Mouse (Mus musculus) kidney, postnatal 36 days (tissue): ENCODE data around the gene Pitpna.
"Not testable (repeated sequence)": the region's sequence is repeated elsewhere in the genome, so short reads cannot be mapped to it uniquely, and the experiment has no call there.

ENCODE experiments used
- DNase-seq, 2 experiments: peaks; one replicate each; pipeline ENCODE4 v3.0.0; 2021 to 2022; ENCODE audit warnings: mixed read lengths in 2 of 2

Gene Pitpna

GRCm38 (mm10) chr11:75587493-75588284, at the start of gene Pitpna:
Gene Pitpna (plus strand): TSS chr11:75588097.
- peak; percentile 97 to 99 for DNase-seq

- DNase-seq: no peak
Measured at GRCm38 (mm10) chr11:75538184-75538969, 49.5 kb upstream of the Pitpna start.

- DNase-seq: no peak
Measured at GRCm38 (mm10) chr11:75538970-75539299, 49.0 kb upstream of the Pitpna start.

- DNase-seq: no peak
Measured at GRCm38 (mm10) chr11:75540209-75540608, 47.7 kb upstream of the Pitpna start.

- peak in 1 of 2 experiments; percentile 44 for DNase-seq
Measured at GRCm38 (mm10) chr11:75540710-75541581, 47.0 kb upstream of the Pitpna start.

GRCm38 (mm10) chr11:75544713-75545112, 43.2 kb upstream of the Pitpna start:
- DNase-seq: no peak

- no peak for DNase-seq
Measured at GRCm38 (mm10) chr11:75546057-75546456, 41.8 kb upstream of the Pitpna start.

GRCm38 (mm10) chr11:75549658-75550111, 38.2 kb upstream of the Pitpna start:
- peak; percentile 64 to 77 for DNase-seq

- peak in 1 of 2 experiments; percentile 26 for DNase-seq
Measured at GRCm38 (mm10) chr11:75550200-75550946, 37.5 kb upstream of the Pitpna start.

- DNase-seq: peak; percentile 62 to 71
Measured at GRCm38 (mm10) chr11:75551321-75551720, 36.6 kb upstream of the Pitpna start.

- DNase-seq: peak in 1 of 2 experiments; percentile 21
Measured at GRCm38 (mm10) chr11:75551961-75552441, 35.9 kb upstream of the Pitpna start.

- peak in 1 of 2 experiments; percentile 26 for DNase-seq
Measured at GRCm38 (mm10) chr11:75552906-75553482, 34.9 kb upstream of the Pitpna start.

- not testable (repeated sequence) for DNase-seq
Measured at GRCm38 (mm10) chr11:75556006-75556405, 31.9 kb upstream of the Pitpna start.

GRCm38 (mm10) chr11:75557142-75557541, 30.8 kb upstream of the Pitpna start:
- no peak for DNase-seq

- no peak for DNase-seq
Measured at GRCm38 (mm10) chr11:75558101-75558500, 29.8 kb upstream of the Pitpna start.

- DNase-seq: no peak
Measured at GRCm38 (mm10) chr11:75559870-75560504, 27.9 kb upstream of the Pitpna start.

GRCm38 (mm10) chr11:75560530-75561409, 27.1 kb upstream of the Pitpna start:
- DNase-seq: no peak

GRCm38 (mm10) chr11:75561410-75561791, 26.5 kb upstream of the Pitpna start:
- no peak for DNase-seq

- no peak for DNase-seq
Measured at GRCm38 (mm10) chr11:75562840-75563239, 25.1 kb upstream of the Pitpna start.
